ENCODE assay signal across 23 mouse cellular contexts in genomic region chr17:61578895-61579294, GRCm38 (mm10).
DNase-seq lines count a peak whose midpoint lies in the region; ATAC-seq and TF ChIP-seq lines count a peak whose summit lies in the region.
"Had no signal": no experiment of that assay in that cellular context is flagged by ENCODE, and none has a peak within 500 bp of the region (broad histone marks: within the 10 kb centered on the region; RNA-seq: fewer than 3 reads in every experiment).

No protein-coding gene starts in this region.

- no peak overlapping the region for H3K27ac ChIP-seq in forebrain, embryonic 13.5 days
- H3K27ac ChIP-seq in forebrain, postnatal 0 days (ENCODE audit: low read depth, low read length), result no peak overlapping the region
- no peak overlapping the region for H3K27ac ChIP-seq in forebrain, embryonic 14.5 days (ENCODE audit: low read depth, low read length)
- H3K27ac ChIP-seq in forebrain, embryonic 12.5 days, result no peak overlapping the region
- no peak overlapping the region for H3K27ac ChIP-seq in lung, embryonic 14.5 days (ENCODE audit: low read depth)

- H3K9me3 ChIP-seq in forebrain, embryonic 13.5 days (replicated peaks), result no peaks in the 10 kb centered on the region
- H3K9me3 ChIP-seq in forebrain, postnatal 0 days (ENCODE audit: low read length), result no peaks in the 10 kb centered on the region
- no peaks in the 10 kb centered on the region for H3K9me3 ChIP-seq in forebrain, embryonic 14.5 days (replicated peaks; ENCODE audit: control insufficient read depth, low read length)
- no peaks in the 10 kb centered on the region for H3K9me3 ChIP-seq in forebrain, embryonic 12.5 days
- H3K9me3 ChIP-seq in lung, embryonic 14.5 days (ENCODE audit: low read depth, low read length), result no peaks in the 10 kb centered on the region

- WGBS in forebrain, embryonic 13.5 days, result 74% methylated on average over 3 of the region's 3 CpGs
- 65% methylated on average over 3 of the region's 3 CpGs for WGBS in forebrain, postnatal 0 days
- WGBS in forebrain, embryonic 14.5 days, result 70% methylated on average over 3 of the region's 3 CpGs
- WGBS in forebrain, embryonic 12.5 days, result 79% methylated on average over 3 of the region's 3 CpGs
- 62% methylated on average over 3 of the region's 3 CpGs for WGBS in lung, embryonic 14.5 days

- TF ChIP-seq POLR2A in brain, embryonic 14.5 days (IDR thresholded peaks at IDR 0.05; ENCODE audit: borderline replicate concordance, extremely low read depth, insufficient read depth, insufficient read length, poor library complexity, severe bottlenecking), result no peak

- H3K4me2 ChIP-seq in forebrain, embryonic 13.5 days, result no peak overlapping the region
- H3K4me2 ChIP-seq in forebrain, postnatal 0 days (ENCODE audit: low read depth), result no peak overlapping the region
- H3K4me2 ChIP-seq in forebrain, embryonic 14.5 days (ENCODE audit: low read length), result no peak overlapping the region
- H3K4me2 ChIP-seq in forebrain, embryonic 12.5 days, result no peak overlapping the region
- no peak overlapping the region for H3K4me2 ChIP-seq in lung, embryonic 14.5 days

- 0 out of 2 replicates have a peak, but pooled peaks have one; percentile 58 for ATAC-seq in forebrain, embryonic 13.5 days
- ATAC-seq in forebrain, postnatal 0 days, result no peak
- peak; percentile 71; the same call in 1 of the 2 replicates for ATAC-seq in forebrain, embryonic 14.5 days
- ATAC-seq in forebrain, embryonic 12.5 days (ENCODE audit: low FRiP score), result no peak
- no peak for ATAC-seq in lung, embryonic 14.5 days (ENCODE audit: insufficient read depth)
- ATAC-seq: activated CD4-positive, CD25-positive, alpha-beta regulatory T cell, adult 4 months; CD4-positive, CD25-positive, alpha-beta regulatory T cell, adult 4 months; Patski had no signal

- no peaks in the 10 kb centered on the region for H3K27me3 ChIP-seq in forebrain, embryonic 13.5 days
- no peaks in the 10 kb centered on the region for H3K27me3 ChIP-seq in forebrain, postnatal 0 days (ENCODE audit: insufficient read depth, low read length)
- no peaks in the 10 kb centered on the region for H3K27me3 ChIP-seq in forebrain, embryonic 14.5 days (replicated peaks; ENCODE audit: control insufficient read depth, insufficient read depth, low read length)
- no peaks in the 10 kb centered on the region for H3K27me3 ChIP-seq in forebrain, embryonic 12.5 days
- H3K27me3 ChIP-seq in lung, embryonic 14.5 days (ENCODE audit: insufficient read depth, low read length), result no peaks in the 10 kb centered on the region
- H3K27me3 ChIP-seq: CH12.LX had no signal

- no peak overlapping the region for H3K9ac ChIP-seq in forebrain, embryonic 13.5 days
- H3K9ac ChIP-seq in forebrain, postnatal 0 days, result no peak overlapping the region
- H3K9ac ChIP-seq in forebrain, embryonic 14.5 days (ENCODE audit: low read length), result no peak overlapping the region
- no peak overlapping the region for H3K9ac ChIP-seq in forebrain, embryonic 12.5 days
- no peak overlapping the region for H3K9ac ChIP-seq in lung, embryonic 14.5 days

- H3K4me1 ChIP-seq in forebrain, embryonic 13.5 days, result no peaks in the 10 kb centered on the region
- no peaks in the 10 kb centered on the region for H3K4me1 ChIP-seq in forebrain, postnatal 0 days (ENCODE audit: insufficient read depth)
- H3K4me1 ChIP-seq in forebrain, embryonic 14.5 days (ENCODE audit: control insufficient read depth, insufficient read depth, low read length), result no peaks in the 10 kb centered on the region
- H3K4me1 ChIP-seq in forebrain, embryonic 12.5 days, result no peaks in the 10 kb centered on the region
- H3K4me1 ChIP-seq in lung, embryonic 14.5 days (ENCODE audit: insufficient read depth), result no peaks in the 10 kb centered on the region

- H3K4me3 ChIP-seq in forebrain, embryonic 13.5 days, result no peak overlapping the region
- no peak overlapping the region for H3K4me3 ChIP-seq in forebrain, postnatal 0 days (ENCODE audit: low read depth, low read length)
- H3K4me3 ChIP-seq in forebrain, embryonic 14.5 days (ENCODE audit: low read depth, low read length), result no peak overlapping the region
- H3K4me3 ChIP-seq in forebrain, embryonic 12.5 days (replicated peaks), result no peak overlapping the region
- H3K4me3 ChIP-seq in lung, embryonic 14.5 days (ENCODE audit: low read depth, low read length), result no peak overlapping the region

- no peaks in the 10 kb centered on the region for H3K36me3 ChIP-seq in forebrain, embryonic 13.5 days (ENCODE audit: poor library complexity, severe bottlenecking)
- H3K36me3 ChIP-seq in forebrain, postnatal 0 days (ENCODE audit: insufficient read depth), result no peaks in the 10 kb centered on the region
- no peaks in the 10 kb centered on the region for H3K36me3 ChIP-seq in forebrain, embryonic 14.5 days (ENCODE audit: control insufficient read depth, insufficient read depth, low read length)
- no peaks in the 10 kb centered on the region for H3K36me3 ChIP-seq in forebrain, embryonic 12.5 days (replicated peaks)
- H3K36me3 ChIP-seq in lung, embryonic 14.5 days (ENCODE audit: insufficient read depth), result no peaks in the 10 kb centered on the region
- H3K36me3 ChIP-seq: G1E had no signal

- no peak for DNase-seq in forebrain, postnatal 0 days
- DNase-seq in forebrain, embryonic 14.5 days (ENCODE audit: low spot score), result peak; percentile 51
- DNase-seq in lung, embryonic 14.5 days, result peak; percentile 29
- DNase-seq in lung, postnatal 36 days, result no peak
- peak; percentile 72 for DNase-seq in brain, embryonic 14.5 days (ENCODE audit: low read depth)
- no peak for DNase-seq in gastrocnemius, adult 8-10 months (ENCODE audit: low spot score in 2 of 2)
- DNase-seq: adrenal gland, adult 2 months; adrenal gland, adult 8-10 months; adrenal gland, postnatal 10 days; adrenal gland, postnatal 14 days; adrenal gland, postnatal 25 days; adrenal gland, postnatal 36 days; B cell, adult 2 months; cerebellum, adult 11 months; cerebellum, adult 11-12 months; cerebellum, adult 18-20 months had no signal

- no peak for TF ChIP-seq CTCF in forebrain, postnatal 0 days (IDR thresholded peaks at IDR 0.05; ENCODE audit: low read depth)
- no peak for TF ChIP-seq CTCF in lung, embryonic 14.5 days (IDR thresholded peaks at IDR 0.05; ENCODE audit: low read depth)
- TF ChIP-seq CTCF in brain, embryonic 14.5 days (IDR thresholded peaks at IDR 0.05; ENCODE audit: borderline replicate concordance, extremely low read depth, insufficient read depth, insufficient read length), result no peak

Comparison
In these comparisons a context has a peak if more than half of its experiments do, and no peak if none do; other contexts are left out.
1. ATAC-seq: peak in forebrain, embryonic 13.5 days (single experiment) and forebrain, embryonic 14.5 days (single experiment); none in forebrain, postnatal 0 days (single experiment), forebrain, embryonic 12.5 days (single experiment) and lung, embryonic 14.5 days (single experiment).
2. DNase-seq: peak in forebrain, embryonic 14.5 days (single experiment), lung, embryonic 14.5 days (single experiment) and brain, embryonic 14.5 days (single experiment); none in forebrain, postnatal 0 days (single experiment), lung, postnatal 36 days (single experiment) and gastrocnemius, adult 8-10 months (0 of 2).